In the genomic region with DNA sequence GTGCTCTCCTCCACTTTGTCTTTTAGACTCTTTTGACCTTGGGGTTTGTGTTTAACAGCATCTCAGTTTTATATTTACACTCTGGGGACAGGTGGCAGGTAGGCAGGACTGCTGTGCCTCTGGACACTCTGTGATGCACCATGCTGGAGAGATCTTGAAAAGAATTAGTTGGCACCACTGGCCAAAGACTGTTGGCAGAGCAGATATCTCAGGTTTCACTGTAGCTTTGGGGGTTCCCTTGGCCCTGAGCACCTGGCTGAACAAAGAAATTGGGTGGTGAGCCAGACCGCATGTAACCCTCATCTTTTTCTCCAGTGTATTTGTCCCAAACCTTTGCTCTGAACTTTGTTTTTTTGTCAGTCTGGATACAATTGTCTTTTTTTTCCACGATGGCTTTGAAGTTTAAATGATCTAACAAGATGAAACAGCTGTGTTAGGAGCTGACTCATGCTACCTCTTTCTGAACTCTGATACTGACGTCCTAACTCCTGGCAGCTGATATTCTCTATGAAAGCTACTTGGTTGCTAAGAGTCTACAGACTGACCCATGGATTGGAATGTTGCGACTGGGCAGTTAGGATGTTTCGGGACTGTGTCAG, we compare ENCODE assay signal across 27 mouse cellular contexts.
DNase-seq lines count a peak whose midpoint lies in the region; ATAC-seq and TF ChIP-seq lines count a peak whose summit lies in the region.
"Had no signal": no experiment of that assay in that cellular context is flagged by ENCODE, and none has a peak within 500 bp of the region (broad histone marks: within the 10 kb centered on the region; RNA-seq: fewer than 3 reads in every experiment).

No protein-coding gene starts in this region.

- no peak overlapping the region for H3K27ac ChIP-seq in left cerebral cortex, adult 2 months
- H3K27ac ChIP-seq: embryonic facial prominence, embryonic 12.5 days; embryonic facial prominence, embryonic 15.5 days; heart, embryonic 15.5 days; hindbrain, embryonic 10.5 days; hindbrain, embryonic 13.5 days; intestine, embryonic 15.5 days; kidney, embryonic 15.5 days had no signal

- ATAC-seq in cerebellum, adult (ENCODE audit: insufficient number of reproducible peaks, low FRiP score, low TSS enrichment): no peak
- ATAC-seq: activated CD4-positive, CD25-positive, alpha-beta regulatory T cell, adult 4 months; CD4-positive, CD25-positive, alpha-beta regulatory T cell, adult 4 months; forebrain, embryonic 14.5 days; forebrain, postnatal 0 days; hindbrain, embryonic 16.5 days; intestine, embryonic 15.5 days had no signal

- TF ChIP-seq CTCF in left cerebral cortex, adult 2 months (IDR thresholded peaks at IDR 0.05): no peak

- DNase-seq in cerebellum, adult 11 months: peak; percentile 10
- DNase-seq in cerebellum, postnatal 10 days: no peak
- DNase-seq in cerebellum, adult 8-10 months: peak; percentile 16
- DNase-seq in testis, postnatal 14 days (ENCODE audit: low spot score): peak; percentile 18
- no peak for DNase-seq in testis, postnatal 10 days (ENCODE audit: low spot score)
- DNase-seq in left cerebral cortex, adult 2 months (ENCODE audit: extremely low spot score in 1 of 2, low spot score in 2 of 2): no peak
- DNase-seq: adrenal gland, postnatal 25 days; forebrain, postnatal 0 days; gastrocnemius, postnatal 25 days; heart, adult 18-20 months; heart, postnatal 10 days; heart, postnatal 36 days; kidney, adult 11 months; kidney, adult 8-10 months had no signal

- no peak overlapping the region for H3K4me3 ChIP-seq in left cerebral cortex, adult 2 months
- H3K4me3 ChIP-seq: embryonic facial prominence, embryonic 12.5 days; embryonic facial prominence, embryonic 15.5 days; heart, embryonic 12.5 days; heart, embryonic 15.5 days; hindbrain, embryonic 10.5 days; hindbrain, embryonic 13.5 days; intestine, embryonic 15.5 days; kidney, embryonic 15.5 days had no signal

- intact Hi-C loops in left cerebral cortex, adult 2 months (cut with DNase I): no loop called here

Comparison
In these comparisons a context has a peak if more than half of its experiments do, and no peak if none do; other contexts are left out.
1. DNase-seq: peak in cerebellum, adult 11 months (single experiment), cerebellum, adult 8-10 months (single experiment) and testis, postnatal 14 days (single experiment); none in cerebellum, postnatal 10 days (0 of 2), testis, postnatal 10 days (single experiment) and left cerebral cortex, adult 2 months (0 of 2).